Mouse (Mus musculus) kidney, adult 11 months (tissue): ENCODE measurements around the gene Adgre5.

Source experiments
- DNase-seq: peaks from one replicate; pipeline ENCODE4 v3.0.0; 2022

The Adgre5 gene

GRCm38 (mm10) chr8:83681099-83681498 is 60.0 kb downstream of the Adgre5 start:
- DNase-seq: no peak

- no peak for DNase-seq
These were observed 60.5 kb downstream of the Adgre5 start for GRCm38 (mm10) chr8:83680603-83681002.

- DNase-seq: no peak
These were observed 61.3 kb downstream of the Adgre5 start for GRCm38 (mm10) chr8:83679866-83680265.

GRCm38 (mm10) chr8:83674497-83674896 is 66.6 kb downstream of the Adgre5 start:
- no peak for DNase-seq
